Mouse (Mus musculus) bone marrow, adult 2 months (tissue): ENCODE data around the gene 2010109A12Rik. TPM values are rescaled to one million over a fixed set of nuclear protein-coding genes. Genes with fewer than 3 reads are reported as not detected.
A peak's percentile ranks its signal among the peaks of the same experiment; 100 is the strongest.

ENCODE experiments used
- H3K27ac ChIP-seq: fragments of 200-500 bp; 2 replicates; pipeline ENCODE4 v1.5.1; 2012; ENCODE audit warnings: low read depth, mild to moderate bottlenecking, control low read depth, inconsistent platforms, low read length; ENCODE audit not compliant: control insufficient read depth, poor library complexity, insufficient read depth
- H3K4me1 ChIP-seq: fragments of 200-500 bp; 2 replicates; pipeline ENCODE4 v1.6.1; 2011; ENCODE audit warnings: low read length; ENCODE audit not compliant: control insufficient read depth, insufficient read depth
- H3K4me3 ChIP-seq: fragments of 200-500 bp; replicated peaks from 2 replicates; pipeline ENCODE3; 2011; ENCODE audit warnings: mild to moderate bottlenecking, low read depth, low read length, control low read depth; ENCODE audit not compliant: control insufficient read depth
- CTCF ChIP-seq: fragments of 200-500 bp; IDR thresholded peaks from 2 replicates; pipeline ENCODE4 v1.5.1; 2011; ENCODE audit warnings: low read length, control low read depth; ENCODE audit not compliant: control insufficient read depth, insufficient read depth
- POLR2A ChIP-seq: fragments of 200-500 bp; IDR thresholded peaks from 2 replicates; pipeline ENCODE4 v1.6.1; 2011; ENCODE audit warnings: low read depth, mild to moderate bottlenecking, control low read depth, low read length, borderline replicate concordance; ENCODE audit not compliant: control insufficient read depth
- WGBS: fragments of 180-500 bp; shearing (Covaris S2); methylation state at CpG from one replicate; pipeline ENCODE4 v1.1.7; 2018; 5-methylcytosine and 5-hydroxymethylcytosine counted together
- polyA plus RNA-seq: library from polyadenylated mRNA; stranded (reverse); fragments of >200 nt; gene quantifications from 2 replicates; pipeline ENCODE4 v1.2.4, GENCODE M21; 2011; ENCODE audit warnings: low replicate concordance; ENCODE audit not compliant: missing spikeins, insufficient read depth, insufficient read length

2010109A12Rik gene
- polyA plus RNA-seq, 1 experiment: 4.8 TPM

GRCm38 (mm10) chr5:93234605-93235004 is 28.3 kb downstream of the 2010109A12Rik start:
- H3K27ac ChIP-seq: no peak overlapping the region
- TF ChIP-seq CTCF: no peak
- TF ChIP-seq POLR2A: no peak
- WGBS: 77% methylated on average over 2 of the region's 2 CpGs
- no peaks in the 10 kb centered on the region; the same call in 1 of the 2 replicates for H3K4me1 ChIP-seq
- no peak overlapping the region for H3K4me3 ChIP-seq

GRCm38 (mm10) chr5:93235888-93236287 is 29.6 kb downstream of the 2010109A12Rik start:
- WGBS: 83% methylated on average over 3 of the region's 3 CpGs
- H3K27ac ChIP-seq: no peak overlapping the region
- no peak for TF ChIP-seq CTCF
- no peak for TF ChIP-seq POLR2A
- H3K4me1 ChIP-seq: peaks cover 1% of the 10 kb centered on the region; the same call in 1 of the 2 replicates
- no peak overlapping the region for H3K4me3 ChIP-seq

- H3K4me3 ChIP-seq: no peak overlapping the region
- peaks cover 1% of the 10 kb centered on the region; the same call in 1 of the 2 replicates for H3K4me1 ChIP-seq
- no peak overlapping the region for H3K27ac ChIP-seq
- TF ChIP-seq CTCF: no peak
- no peak for TF ChIP-seq POLR2A
- 80% methylated on average over 4 of the region's 4 CpGs for WGBS
These were observed 30.2 kb downstream of the 2010109A12Rik start for GRCm38 (mm10) chr5:93236541-93236940.

- Histone ChIP-seq H3K27ac (peak overlapping the region; percentile 51; the same call in 1 of the 2 replicates), H3K4me1 (peaks cover 1% of the 10 kb centered on the region; the same call in 1 of the 2 replicates), H3K4me3 (no peak overlapping the region)
- 13% methylated on average over 8 of the region's 8 CpGs for WGBS
- TF ChIP-seq CTCF (no peak), POLR2A (no peak)
These were observed 33.5 kb downstream of the 2010109A12Rik start for GRCm38 (mm10) chr5:93239590-93240544.

GRCm38 (mm10) chr5:93245280-93245679 is 39.0 kb downstream of the 2010109A12Rik start:
- TF ChIP-seq POLR2A (no peak), CTCF (no peak)
- Histone ChIP-seq H3K27ac (no peak overlapping the region), H3K4me1 (peaks cover 1% of the 10 kb centered on the region; the same call in 1 of the 2 replicates), H3K4me3 (no peak overlapping the region)
- WGBS: 35% methylated on average over 2 of the region's 2 CpGs

GRCm38 (mm10) chr5:93249940-93250578 is 43.7 kb downstream of the 2010109A12Rik start:
- Histone ChIP-seq H3K4me1 (no peaks in the 10 kb centered on the region; the same call in 1 of the 2 replicates), H3K4me3 (no peak overlapping the region), H3K27ac (no peak overlapping the region)
- 79% methylated on average over 6 of the region's 6 CpGs for WGBS
- TF ChIP-seq CTCF: no peak
- TF ChIP-seq POLR2A: no peak

- Histone ChIP-seq H3K4me3 (no peak overlapping the region), H3K4me1 (no peaks in the 10 kb centered on the region; the same call in 1 of the 2 replicates), H3K27ac (no peak overlapping the region)
- TF ChIP-seq POLR2A (no peak), CTCF (no peak)
- 81% methylated on average over 12 of the region's 12 CpGs for WGBS
These were observed 44.9 kb downstream of the 2010109A12Rik start for GRCm38 (mm10) chr5:93251001-93251760.
